Mouse (Mus musculus) central nervous system, embryonic 11.5 days (tissue): Measurements from ENCODE around the gene Angptl6. TPM values are rescaled to one million over a fixed set of nuclear protein-coding genes. Genes with fewer than 3 reads are reported as not detected.

Experiments used
- polyA plus RNA-seq: library from polyadenylated mRNA; depleted of rRNA; stranded (reverse); fragments of >200 nt; gene quantifications from 2 replicates; pipeline ENCODE4 v1.2.3, GENCODE M21; 2012; rRNA removed

Angptl6 gene
- 3.7 and 4.7 TPM in 2 replicates for polyA plus RNA-seq

GRCm38 (mm10) chr9:20879097-20879792 is at the start of gene Angptl6:
Gene Angptl6, minus strand, starts transcription at chr9:20879727.

GRCm38 (mm10) chr9:20898511-20899073 is 19.1 kb upstream of the Angptl6 start, which contains the start of gene Eif3g:
Gene Eif3g, minus strand, starts transcription at chr9:20898623.

GRCm38 (mm10) chr9:20887704-20888385 is 8.3 kb upstream of the Angptl6 start, which contains the start of gene Ppan:
Gene Ppan, plus strand, starts transcription at chr9:20888175.

GRCm38 (mm10) chr9:20868448-20869001 is 11.0 kb downstream of the Angptl6 start, which contains the start of gene A230050P20Rik:
Gene A230050P20Rik, plus strand, starts transcription at chr9:20868642.

Other genes with a start within 250 kb of the Angptl6 start
- gene Ubl5, start 236.8 kb downstream of the Angptl6 start, polyA plus RNA-seq, result 356 and 496 TPM in 2 replicates
- gene Fbxl12, start 235.0 kb downstream of the Angptl6 start, polyA plus RNA-seq, result 23.0 and 30.5 TPM in 2 replicates
- gene Pin1, start 227.6 kb downstream of the Angptl6 start, polyA plus RNA-seq, result 21.5 and 33.5 TPM in 2 replicates
- gene Olfm2, start 133.4 kb downstream of the Angptl6 start, polyA plus RNA-seq, result 11.8 and 21.4 TPM in 2 replicates
- 0.58 and 0.86 TPM in 2 replicates for gene Col5a3, start 64.7 kb downstream of the Angptl6 start, polyA plus RNA-seq
- not detected in 2 replicates for gene Rdh8, start 61.2 kb downstream of the Angptl6 start, polyA plus RNA-seq
- 3.6 and 3.9 TPM in 2 replicates for gene A230050P20Rik, start 11.1 kb downstream of the Angptl6 start, polyA plus RNA-seq
- 93.6 and 97.4 TPM in 2 replicates for gene Ppan, start 8.4 kb upstream of the Angptl6 start, polyA plus RNA-seq
- gene Eif3g, start 18.9 kb upstream of the Angptl6 start, polyA plus RNA-seq, result 194 and 216 TPM in 2 replicates
- gene Dnmt1, start 80.2 kb upstream of the Angptl6 start, polyA plus RNA-seq, result 119 and 139 TPM in 2 replicates
- gene S1pr2, start 97.1 kb upstream of the Angptl6 start, polyA plus RNA-seq, result 5.4 and 14.5 TPM in 2 replicates
- gene Mrpl4, start 123.0 kb upstream of the Angptl6 start, polyA plus RNA-seq, result 54.5 and 78.4 TPM in 2 replicates
- 3.5 and 4.1 TPM in 2 replicates for gene Icam1, start 136.3 kb upstream of the Angptl6 start, polyA plus RNA-seq
- 4.4 and 5.4 TPM in 2 replicates for gene Icam4, start 149.6 kb upstream of the Angptl6 start, polyA plus RNA-seq
- 0.14 and 0.22 TPM in 2 replicates for gene Icam5, start 152.3 kb upstream of the Angptl6 start, polyA plus RNA-seq
- gene Zglp1, start 187.4 kb upstream of the Angptl6 start, polyA plus RNA-seq, result 1.4 and 1.8 TPM in 2 replicates
- gene Gm49373, start 193.4 kb upstream of the Angptl6 start, polyA plus RNA-seq, result 2.5 and 2.7 TPM in 2 replicates
- gene Fdx1l, start 193.9 kb upstream of the Angptl6 start, polyA plus RNA-seq, result 61.0 and 83.1 TPM in 2 replicates
- gene Gm38431, start 212.3 kb upstream of the Angptl6 start, polyA plus RNA-seq, result 4.6 and 6.0 TPM in 2 replicates
- 67.6 and 85.0 TPM in 2 replicates for gene Raver1, start 212.3 kb upstream of the Angptl6 start, polyA plus RNA-seq